Mouse (Mus musculus) ES-E14 (cell line): Measurements from ENCODE around the gene Gpa33. TPM values are rescaled to one million over a fixed set of nuclear protein-coding genes. Genes with fewer than 3 reads are reported as not detected.

Experiments
- DNase-seq: peaks from one replicate; pipeline ENCODE4 v3.0.0-alpha.2; 2013; ENCODE audit warnings: low read depth, low spot score
- H3K27ac ChIP-seq: 2 replicates; pipeline ENCODE4 v1.5.1; 2012; ENCODE audit warnings: low read depth, mild to moderate bottlenecking, low read length, moderate library complexity, mixed read lengths; ENCODE audit not compliant: poor library complexity, insufficient read depth, severe bottlenecking
- H3K36me3 ChIP-seq: 2 replicates; pipeline ENCODE4 v1.6.1; 2012; ENCODE audit warnings: mild to moderate bottlenecking, low read length, moderate library complexity, mixed read lengths; ENCODE audit not compliant: control insufficient read depth, poor library complexity, insufficient read depth, severe bottlenecking
- H3K4me1 ChIP-seq, 2 experiments: fragments of 150-350 bp in 1 of 2; sonication (generic) in 1 of 2; 2 replicates each; pipeline ENCODE4 v1.6.1; 2012; ENCODE audit warnings: low read length in 2 of 2, mild to moderate bottlenecking in 1 of 2, mixed read lengths in 1 of 2; ENCODE audit not compliant: control insufficient read depth in 2 of 2, insufficient read depth in 2 of 2, poor library complexity in 1 of 2
- H3K4me3 ChIP-seq, 2 experiments: fragments of 150-350 bp in 1 of 2; sonication (generic) in 1 of 2; 2 replicates each; pipeline ENCODE4 v1.5.1; 2012; ENCODE audit warnings: low read length in 2 of 2, low read depth in 1 of 2, mild to moderate bottlenecking in 1 of 2, mixed read lengths in 1 of 2; ENCODE audit not compliant: insufficient read depth in 1 of 2, poor library complexity in 1 of 2, severe bottlenecking in 1 of 2
- H3K9ac ChIP-seq: 2 replicates; pipeline ENCODE4 v1.6.1; 2012; ENCODE audit warnings: low read depth, mild to moderate bottlenecking, low read length, mixed read lengths; ENCODE audit not compliant: poor library complexity, insufficient read depth, severe bottlenecking
- H3K9me3 ChIP-seq: fragments of 150-350 bp; sonication (generic); 2 replicates; pipeline ENCODE4 v1.6.1; 2012; ENCODE audit warnings: low read depth, mild to moderate bottlenecking, low read length; ENCODE audit not compliant: control insufficient read depth, insufficient read depth
- CHD2 ChIP-seq: IDR thresholded peaks from 2 replicates; pipeline ENCODE4 v1.6.1; 2014; ENCODE audit warnings: mild to moderate bottlenecking, low read depth, low read length, inconsistent platforms
- HCFC1 ChIP-seq: IDR thresholded peaks from 2 replicates; pipeline ENCODE4 v1.6.1; 2012; ENCODE audit warnings: low read length, inconsistent platforms, borderline replicate concordance; ENCODE audit not compliant: insufficient read depth
- MAFK ChIP-seq: IDR thresholded peaks from 2 replicates; pipeline ENCODE4 v1.6.1; 2014; ENCODE audit warnings: mild to moderate bottlenecking, low read depth, low read length, inconsistent platforms; ENCODE audit not compliant: insufficient read depth
- ZC3H11A ChIP-seq: IDR thresholded peaks from 2 replicates; pipeline ENCODE4 v1.6.1; 2012; ENCODE audit warnings: low read depth, mild to moderate bottlenecking, inconsistent platforms, low read length, borderline replicate concordance
- ZNF384 ChIP-seq: IDR thresholded peaks from 2 replicates; pipeline ENCODE4 v1.6.1; 2012; ENCODE audit warnings: low read depth, low read length, inconsistent platforms
- in situ Hi-C, 2 experiments: fragments of 600-800 bp; cut with MboI; formaldehyde crosslinking; loops; one replicate each; pipeline ENCODE4 v1.15.1; 2025; ENCODE audit warnings: low sequenced_read_pairs in 2 of 2, inconsistent platforms in 1 of 2; ENCODE audit not compliant: unreplicated experiment in 2 of 2
- total RNA-seq: library from RNA; depleted of rRNA; stranded (reverse); fragments of 300-350 nt; gene quantifications from 2 replicates; pipeline ENCODE4 v1.2.3, GENCODE M21; 2012

Gpa33 gene
- total RNA-seq, 1 experiment = 68.0 TPM

GRCm38 (mm10) chr1:166170852-166171251 is 40.8 kb downstream of the Gpa33 start:
- Histone ChIP-seq H3K9me3 (no peaks in the 10 kb centered on the region; the same call in 1 of the 2 replicates), H3K4me3 (no peak overlapping the region), H3K4me1 (no peaks in the 10 kb centered on the region), H3K36me3 (peaks cover 7% of the 10 kb centered on the region), H3K27ac (no peak overlapping the region), H3K9ac (no peak overlapping the region)
- no peak for TF ChIP-seq HCFC1
- TF ChIP-seq CHD2 = no peak
- no peak for TF ChIP-seq ZC3H11A
- TF ChIP-seq ZNF384 = no peak
- no peak for TF ChIP-seq MAFK
- no peak for DNase-seq
- in situ Hi-C loops = no loop called here

- TF ChIP-seq CHD2 = no peak
- no peak for TF ChIP-seq MAFK
- no peak for TF ChIP-seq HCFC1
- TF ChIP-seq ZC3H11A = no peak
- TF ChIP-seq ZNF384 = no peak
- Histone ChIP-seq H3K27ac (no peak overlapping the region), H3K9ac (no peak overlapping the region), H3K9me3 (no peaks in the 10 kb centered on the region), H3K4me1 (no peaks in the 10 kb centered on the region), H3K4me3 (no peak overlapping the region), H3K36me3 (no peaks in the 10 kb centered on the region)
- DNase-seq = no peak
- in situ Hi-C loops = no loop called here
These were observed 43.0 kb downstream of the Gpa33 start for GRCm38 (mm10) chr1:166172992-166173391.

GRCm38 (mm10) chr1:166173621-166174020 is 43.6 kb downstream of the Gpa33 start:
- Histone ChIP-seq H3K4me3 (no peak overlapping the region), H3K36me3 (no peaks in the 10 kb centered on the region), H3K27ac (no peak overlapping the region), H3K9me3 (no peaks in the 10 kb centered on the region), H3K9ac (no peak overlapping the region), H3K4me1 (no peaks in the 10 kb centered on the region)
- in situ Hi-C loops = no loop called here
- DNase-seq = no peak
- TF ChIP-seq ZC3H11A (no peak), CHD2 (no peak), HCFC1 (no peak), ZNF384 (no peak), MAFK (no peak)

GRCm38 (mm10) chr1:166181510-166181909 is 51.5 kb downstream of the Gpa33 start:
- no peak overlapping the region for H3K9ac ChIP-seq
- no peak for DNase-seq
- no peaks in the 10 kb centered on the region for H3K4me1 ChIP-seq
- TF ChIP-seq ZNF384 (no peak), CHD2 (no peak)
- no peaks in the 10 kb centered on the region for H3K36me3 ChIP-seq
- H3K4me3 ChIP-seq = no peak overlapping the region
- no peaks in the 10 kb centered on the region for H3K9me3 ChIP-seq
- no peak overlapping the region for H3K27ac ChIP-seq
- in situ Hi-C loops = no loop called here

- H3K9ac ChIP-seq = no peak overlapping the region
- TF ChIP-seq ZC3H11A (no peak), ZNF384 (no peak), MAFK (no peak), HCFC1 (no peak), CHD2 (no peak)
- no peaks in the 10 kb centered on the region for H3K36me3 ChIP-seq
- in situ Hi-C loops = no loop called here
- H3K27ac ChIP-seq = no peak overlapping the region
- H3K4me3 ChIP-seq = no peak overlapping the region
- no peaks in the 10 kb centered on the region for H3K4me1 ChIP-seq
- DNase-seq = no peak
- H3K9me3 ChIP-seq = no peaks in the 10 kb centered on the region
These were observed 53.1 kb downstream of the Gpa33 start for GRCm38 (mm10) chr1:166182952-166183627.
